Mouse (Mus musculus) forebrain, embryonic 11.5 days (tissue): Measurements from ENCODE around the gene Fuk. TPM values are rescaled to one million over a fixed set of nuclear protein-coding genes. Genes with fewer than 3 reads are reported as not detected.
"Not testable (repeated sequence)": the region's sequence is repeated elsewhere in the genome, so short reads cannot be mapped to it uniquely, and the experiment has no call there.

ENCODE experiments used
- ATAC-seq: fragments of 200-750 bp; cut with Nextera tagmentation; replicated peaks from 2 replicates; pipeline ENCODE4 v1.8.0; 2017; ENCODE audit warnings: moderate TSS enrichment; ENCODE audit not compliant: low FRiP score
- DNase-seq: peaks from one replicate; pipeline ENCODE4 v3.0.0-alpha.2; 2017; ENCODE audit warnings: low spot score
- H3K27ac ChIP-seq: fragments of 300-500 bp; sonication (generic); 2 replicates; pipeline ENCODE4 v1.5.1; 2014; ENCODE audit warnings: low read depth, low read length
- H3K27me3 ChIP-seq: fragments of 300-500 bp; sonication (generic); 2 replicates; pipeline ENCODE4 v1.6.1; 2014; ENCODE audit warnings: mild to moderate bottlenecking, low read length, mixed read lengths; ENCODE audit not compliant: control insufficient read depth, insufficient read depth
- H3K36me3 ChIP-seq: fragments of 300-500 bp; sonication (generic); 2 replicates; pipeline ENCODE4 v1.6.1; 2014; ENCODE audit warnings: mild to moderate bottlenecking, low read length, moderate library complexity, mixed read lengths; ENCODE audit not compliant: control insufficient read depth, insufficient read depth
- H3K4me1 ChIP-seq: fragments of 300-500 bp; sonication (generic); replicated peaks from 2 replicates; pipeline ENCODE4 v1.6.1; 2014; ENCODE audit warnings: low read length, mixed read lengths; ENCODE audit not compliant: control insufficient read depth, insufficient read depth
- H3K4me2 ChIP-seq: fragments of 300-500 bp; sonication (generic); 2 replicates; pipeline ENCODE4 v1.6.1; 2014; ENCODE audit warnings: low read depth, mild to moderate bottlenecking, low read length, moderate library complexity, mixed read lengths; ENCODE audit not compliant: severe bottlenecking
- H3K4me3 ChIP-seq: fragments of 300-500 bp; sonication (generic); 2 replicates; pipeline ENCODE4 v1.5.1; 2014; ENCODE audit warnings: low read depth, low read length
- H3K9ac ChIP-seq: fragments of 300-500 bp; sonication (generic); 2 replicates; pipeline ENCODE4 v1.6.1; 2014; ENCODE audit warnings: low read length
- H3K9me3 ChIP-seq: fragments of 300-500 bp; sonication (generic); 2 replicates; pipeline ENCODE4 v1.6.1; 2016; ENCODE audit warnings: low read length, mixed read lengths; ENCODE audit not compliant: control insufficient read depth
- WGBS: fragments of 180-500 bp; shearing (Covaris S2); extraction: QIAGEN DNeasy Blood & Tissue Kit; methylation state at CpG from one replicate; pipeline ENCODE4 v1.1.7; 2014; 5-methylcytosine and 5-hydroxymethylcytosine counted together
- polyA plus RNA-seq: library from polyadenylated mRNA; unstranded; fragments of >200 nt; fragmentation: Nextera tagmentation; extraction: Ambion mirVana; gene quantifications from 2 replicates; pipeline ENCODE4 v1.2.1, GENCODE M21; 2014

Gene Fuk
- polyA plus RNA-seq, 1 experiment from 2014 or later: 11.1 TPM

GRCm38 (mm10) chr8:110911576-110912570, 9.6 kb upstream of the Fuk start:
- ATAC-seq: no peak
- H3K27me3 ChIP-seq: no peaks in the 10 kb centered on the region
- no peak overlapping the region for H3K4me2 ChIP-seq
- no peak overlapping the region for H3K27ac ChIP-seq
- H3K4me1 ChIP-seq: no peaks in the 10 kb centered on the region
- no peaks in the 10 kb centered on the region for H3K9me3 ChIP-seq
- DNase-seq: no peak
- no peak overlapping the region for H3K4me3 ChIP-seq
- H3K9ac ChIP-seq: no peak overlapping the region
- WGBS: 86% methylated on average over 15 of the region's 15 CpGs
- H3K36me3 ChIP-seq: no peaks in the 10 kb centered on the region

GRCm38 (mm10) chr8:110909850-110910249, 7.6 kb upstream of the Fuk start:
- not testable (repeated sequence) for H3K9ac ChIP-seq, ATAC-seq, H3K27me3 ChIP-seq, H3K4me1 ChIP-seq, H3K27ac ChIP-seq, H3K4me2 ChIP-seq, H3K9me3 ChIP-seq, H3K36me3 ChIP-seq, H3K4me3 ChIP-seq, DNase-seq

GRCm38 (mm10) chr8:110906682-110907081, 4.4 kb upstream of the Fuk start:
- no peaks in the 10 kb centered on the region for H3K27me3 ChIP-seq
- no peaks in the 10 kb centered on the region for H3K36me3 ChIP-seq
- H3K4me1 ChIP-seq: no peaks in the 10 kb centered on the region
- no peak overlapping the region for H3K9ac ChIP-seq
- WGBS: 91% methylated on average over 1 of the region's 1 CpGs
- no peak for ATAC-seq
- no peak overlapping the region for H3K27ac ChIP-seq
- H3K4me2 ChIP-seq: no peak overlapping the region
- H3K4me3 ChIP-seq: no peak overlapping the region
- no peaks in the 10 kb centered on the region for H3K9me3 ChIP-seq
- no peak for DNase-seq

GRCm38 (mm10) chr8:110905404-110905803, 3.1 kb upstream of the Fuk start:
- DNase-seq (no peak), ATAC-seq (no peak)
- WGBS: 90% methylated on average over 6 of the region's 6 CpGs

GRCm38 (mm10) chr8:110902579-110902965, 284 bp upstream of the Fuk start:
- no peaks in the 10 kb centered on the region for H3K36me3 ChIP-seq
- 0 out of 2 replicates have a peak, but pooled peaks have one; percentile 43 for ATAC-seq
- peak overlapping the region; percentile 71 for H3K4me3 ChIP-seq
- peak overlapping the region; percentile 63 for H3K4me2 ChIP-seq
- 63% methylated on average over 2 of the region's 2 CpGs for WGBS
- no peak overlapping the region for H3K9ac ChIP-seq
- DNase-seq: no peak
- no peaks in the 10 kb centered on the region for H3K27me3 ChIP-seq
- no peaks in the 10 kb centered on the region for H3K4me1 ChIP-seq
- no peaks in the 10 kb centered on the region for H3K9me3 ChIP-seq
- H3K27ac ChIP-seq: no peak overlapping the region

More at GRCm38 (mm10) chr8:110905404-110905803, 3.1 kb upstream of the Fuk start:
- H3K27ac ChIP-seq: no peak overlapping the region
- H3K9me3 ChIP-seq: no peaks in the 10 kb centered on the region
- H3K4me2 ChIP-seq: no peak overlapping the region
- no peak overlapping the region for H3K4me3 ChIP-seq
- no peaks in the 10 kb centered on the region for H3K36me3 ChIP-seq
- H3K9ac ChIP-seq: no peak overlapping the region
- no peaks in the 10 kb centered on the region for H3K4me1 ChIP-seq
- H3K27me3 ChIP-seq: no peaks in the 10 kb centered on the region

- no peaks in the 10 kb centered on the region for H3K27me3 ChIP-seq
- H3K9ac ChIP-seq: no peak overlapping the region
- DNase-seq: no peak
- no peaks in the 10 kb centered on the region for H3K4me1 ChIP-seq
- 77% methylated on average over 3 of the region's 3 CpGs for WGBS
- no peaks in the 10 kb centered on the region for H3K36me3 ChIP-seq
- no peak for ATAC-seq
- no peaks in the 10 kb centered on the region for H3K9me3 ChIP-seq
- no peak overlapping the region for H3K4me3 ChIP-seq
- H3K27ac ChIP-seq: no peak overlapping the region
- H3K4me2 ChIP-seq: no peak overlapping the region
Measured at GRCm38 (mm10) chr8:110901056-110901455, 1.2 kb downstream of the Fuk start.

- no peaks in the 10 kb centered on the region for H3K4me1 ChIP-seq
- H3K27me3 ChIP-seq: no peaks in the 10 kb centered on the region
- H3K9ac ChIP-seq: no peak overlapping the region
- H3K4me2 ChIP-seq: no peak overlapping the region
- DNase-seq (no peak), ATAC-seq (no peak)
- no peak overlapping the region for H3K4me3 ChIP-seq
- no peaks in the 10 kb centered on the region for H3K36me3 ChIP-seq
- H3K27ac ChIP-seq: no peak overlapping the region
- WGBS: 92% methylated on average over 6 of the region's 6 CpGs
- H3K9me3 ChIP-seq: no peaks in the 10 kb centered on the region
Measured at GRCm38 (mm10) chr8:110897495-110897894, 4.8 kb downstream of the Fuk start.

- no peak for ATAC-seq
- no peaks in the 10 kb centered on the region for H3K9me3 ChIP-seq
- WGBS: 90% methylated on average over 13 of the region's 13 CpGs
- no peaks in the 10 kb centered on the region for H3K4me1 ChIP-seq
- H3K27me3 ChIP-seq: no peaks in the 10 kb centered on the region
- H3K4me3 ChIP-seq: no peak overlapping the region
- H3K36me3 ChIP-seq: no peaks in the 10 kb centered on the region
- no peak overlapping the region for H3K27ac ChIP-seq
- no peak for DNase-seq
- H3K9ac ChIP-seq: no peak overlapping the region
- H3K4me2 ChIP-seq: no peak overlapping the region
Measured at GRCm38 (mm10) chr8:110895812-110896211, 6.5 kb downstream of the Fuk start.

- WGBS: 94% methylated on average over 7 of the region's 9 CpGs
- Histone ChIP-seq H3K4me1 (no peaks in the 10 kb centered on the region), H3K4me2 (no peak overlapping the region), H3K4me3 (no peak overlapping the region), H3K27me3 (no peaks in the 10 kb centered on the region), H3K9me3 (no peaks in the 10 kb centered on the region), H3K9ac (no peak overlapping the region), H3K36me3 (no peaks in the 10 kb centered on the region), H3K27ac (no peak overlapping the region)
- DNase-seq: no peak
- no peak for ATAC-seq
Measured at GRCm38 (mm10) chr8:110895254-110895653, 7.0 kb downstream of the Fuk start.
